Mouse (Mus musculus) adrenal gland, postnatal 25 days (tissue): ENCODE data around the gene Kcnj13. TPM values are rescaled to one million over a fixed set of nuclear protein-coding genes. Genes with fewer than 3 reads are reported as not detected.

Experiments
- DNase-seq: peaks from one replicate; pipeline ENCODE4 v3.0.0; 2021; ENCODE audit warnings: mixed read lengths
- long read RNA-seq: library from polyadenylated mRNA; stranded (forward); transcript quantifications from one replicate; pipeline ENCODE4 v2.0.0, GENCODE M21; 2021
- total RNA-seq: library from RNA; stranded (reverse); gene quantifications from 2 replicates; pipeline ENCODE4 v1.2.3, GENCODE M21; 2021

Gene Kcnj13
- total RNA-seq = not detected in 2 replicates
- long read RNA-seq = 0 reads

DNA sequence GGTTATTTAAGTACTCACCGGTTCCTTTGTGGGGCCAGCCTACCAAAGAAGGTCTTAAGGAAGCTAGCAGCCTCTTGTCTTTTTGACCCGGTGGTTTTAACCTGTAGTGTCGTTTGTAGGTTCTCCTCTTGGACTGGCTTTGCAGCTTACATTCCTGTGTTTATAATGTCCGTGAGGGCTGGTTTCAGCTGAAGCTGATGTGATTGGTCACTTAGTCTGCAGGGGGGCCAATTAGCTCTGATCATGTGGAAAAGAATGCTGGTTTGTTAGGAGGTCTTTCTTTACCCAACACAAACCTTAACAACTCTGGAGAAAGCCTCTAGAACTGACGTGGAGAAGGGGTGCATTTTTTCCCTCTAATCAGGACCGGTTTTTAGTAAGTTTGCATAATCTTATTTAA is at the start of gene Kcnj13:
Gene Kcnj13, minus strand, starts transcription at position 136 of the 400 bp plus-strand sequence.
- DNase-seq = no peak

DNA sequence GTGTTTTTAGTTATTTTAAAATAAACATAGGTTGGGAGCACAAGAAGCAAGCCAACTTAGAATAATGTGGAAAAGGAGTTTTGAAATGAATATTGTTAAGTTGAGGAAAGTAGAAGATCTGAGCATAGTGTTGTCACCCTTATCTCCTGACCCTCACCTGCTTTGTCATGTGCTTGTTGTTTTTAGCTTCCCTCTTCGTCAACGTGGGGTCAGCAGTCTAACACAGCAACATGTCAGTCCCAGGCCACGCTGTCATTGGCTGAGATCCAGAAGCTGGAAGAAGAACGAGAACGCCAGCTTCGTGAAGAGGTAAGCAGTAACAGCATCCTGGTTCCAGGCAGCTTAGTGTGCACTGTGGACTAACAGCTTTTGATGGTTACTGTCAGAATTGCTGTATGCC is 42.1 kb upstream of the Kcnj13 start:
- DNase-seq = no peak

DNA sequence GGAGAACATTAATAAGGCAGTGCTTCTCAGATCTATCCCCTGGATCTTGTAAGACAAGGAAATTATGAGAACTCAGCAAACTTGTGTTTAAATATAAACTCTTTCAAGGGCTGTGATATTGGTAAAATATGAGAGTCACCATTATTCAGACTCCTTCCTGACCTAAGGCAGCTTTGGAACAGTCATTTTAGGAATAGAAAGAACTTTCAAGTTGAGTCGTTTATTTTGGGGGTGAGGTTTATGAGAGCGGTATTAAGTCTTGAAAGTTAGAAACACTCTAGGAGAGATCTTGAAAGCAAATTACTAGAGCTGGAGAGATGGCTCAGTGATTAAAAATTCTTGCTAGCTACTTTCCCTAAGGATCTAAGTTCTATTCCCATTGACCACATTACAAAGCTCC is 40.6 kb upstream of the Kcnj13 start:
- no peak for DNase-seq

DNA sequence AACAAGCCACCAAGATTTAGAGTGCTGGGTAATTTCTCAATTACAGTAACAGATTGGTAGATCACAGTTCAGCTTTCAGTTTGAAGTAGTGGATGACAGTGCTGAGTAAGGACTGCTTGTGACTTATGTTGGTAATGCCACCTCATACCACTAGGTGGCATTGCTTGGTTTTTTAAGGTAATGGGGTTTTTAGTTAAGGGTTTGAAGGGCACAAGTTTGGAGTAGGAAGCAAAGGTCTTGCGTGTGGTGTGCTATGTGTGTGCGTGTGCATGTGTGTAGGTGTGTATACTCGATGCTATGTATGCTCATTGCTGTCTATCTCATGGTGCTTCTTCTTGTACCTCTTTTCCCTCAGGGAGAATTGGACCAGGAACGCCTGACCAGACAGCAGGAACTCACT is 24.2 kb upstream of the Kcnj13 start:
- DNase-seq = no peak

DNA sequence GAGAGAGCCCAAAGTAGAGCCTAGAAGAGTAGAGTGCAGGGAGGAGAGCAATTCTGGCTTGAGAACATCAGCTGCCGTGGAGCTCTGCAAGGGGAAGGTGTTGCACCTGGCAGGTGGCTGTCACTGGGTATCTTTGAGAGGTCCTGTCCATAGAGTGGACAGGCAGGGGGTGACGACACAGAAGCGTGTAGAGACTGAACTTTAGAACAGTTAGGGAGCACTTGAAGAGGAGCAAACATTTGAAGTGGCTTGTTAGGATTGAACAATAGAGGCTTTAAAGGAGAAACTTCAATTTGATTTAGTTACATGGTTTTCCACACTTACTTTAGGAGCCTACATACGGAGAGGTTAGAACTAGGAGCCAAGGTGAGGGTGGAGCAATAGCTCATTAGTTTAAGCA is 14.9 kb upstream of the Kcnj13 start:
- DNase-seq = no peak

DNA sequence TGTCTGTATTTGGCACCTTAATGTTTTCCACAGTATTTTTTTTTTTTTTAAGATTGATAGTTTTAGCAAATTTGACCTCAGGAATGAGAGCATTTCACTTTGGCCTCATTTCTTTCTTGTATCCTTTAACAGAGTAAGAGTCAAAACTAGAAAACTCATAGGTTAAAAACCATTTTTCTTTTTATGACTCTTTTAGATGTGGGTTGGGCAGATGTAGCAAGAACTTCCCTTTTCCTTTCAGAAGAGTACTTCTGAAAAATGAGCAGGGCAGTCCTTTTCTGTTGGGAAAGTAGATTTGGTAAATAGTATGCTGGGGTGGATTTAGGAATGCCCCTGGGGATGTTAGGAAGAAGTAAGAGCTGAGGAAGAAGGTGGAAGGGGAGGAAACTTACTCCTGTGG is 11.5 kb upstream of the Kcnj13 start:
- no peak for DNase-seq

DNA sequence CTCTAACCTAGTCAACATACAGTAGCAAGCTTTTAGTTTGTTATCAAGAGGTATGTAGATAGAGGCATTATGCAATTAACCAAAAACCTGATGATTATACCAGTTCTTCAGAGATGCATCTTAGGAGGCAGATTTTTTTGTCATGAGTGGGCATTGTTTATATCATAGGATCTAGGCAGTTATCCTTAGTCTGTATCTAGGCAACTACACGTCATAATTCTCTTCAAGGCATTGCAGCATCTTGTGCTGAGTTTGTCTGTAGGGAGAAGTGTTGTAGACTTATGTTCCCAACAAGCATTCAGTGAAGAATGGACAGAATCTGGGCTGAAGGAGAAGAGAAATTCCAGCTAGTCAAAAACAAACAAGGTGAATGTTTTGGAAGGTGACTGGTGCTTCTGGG is 10.2 kb upstream of the Kcnj13 start:
- DNase-seq = no peak

DNA sequence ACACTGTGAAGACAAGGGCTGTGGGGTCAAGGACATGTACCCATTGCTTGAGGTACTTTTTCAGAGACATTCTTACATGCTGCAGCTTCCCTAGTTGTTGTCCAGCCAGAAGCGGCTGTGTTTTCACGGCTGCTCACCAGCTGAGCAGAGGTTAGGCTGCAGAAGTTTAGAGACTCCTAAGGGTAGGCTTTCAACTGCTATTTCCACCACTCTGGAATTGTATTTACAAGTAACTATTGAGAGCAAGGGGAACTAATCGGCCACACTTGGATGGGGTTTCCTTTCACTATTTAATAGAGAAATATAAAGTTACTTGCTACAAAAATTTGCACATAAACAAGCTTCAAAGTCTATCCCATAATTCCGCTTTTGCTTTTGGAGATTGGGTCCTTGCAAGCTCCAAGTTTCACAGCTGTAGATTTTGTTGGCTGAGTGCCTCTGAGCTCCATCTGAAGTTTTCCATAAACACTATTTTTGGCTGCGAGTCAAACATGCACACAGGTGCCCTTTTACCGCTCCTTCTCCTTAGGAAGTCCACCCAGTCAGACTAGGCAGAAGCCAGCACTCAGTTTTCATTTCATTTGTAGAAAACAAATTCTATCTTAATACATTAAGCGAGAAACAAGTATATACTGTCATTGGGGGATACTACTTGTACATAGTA is 2.5 kb upstream of the Kcnj13 start:
- DNase-seq = no peak

DNA sequence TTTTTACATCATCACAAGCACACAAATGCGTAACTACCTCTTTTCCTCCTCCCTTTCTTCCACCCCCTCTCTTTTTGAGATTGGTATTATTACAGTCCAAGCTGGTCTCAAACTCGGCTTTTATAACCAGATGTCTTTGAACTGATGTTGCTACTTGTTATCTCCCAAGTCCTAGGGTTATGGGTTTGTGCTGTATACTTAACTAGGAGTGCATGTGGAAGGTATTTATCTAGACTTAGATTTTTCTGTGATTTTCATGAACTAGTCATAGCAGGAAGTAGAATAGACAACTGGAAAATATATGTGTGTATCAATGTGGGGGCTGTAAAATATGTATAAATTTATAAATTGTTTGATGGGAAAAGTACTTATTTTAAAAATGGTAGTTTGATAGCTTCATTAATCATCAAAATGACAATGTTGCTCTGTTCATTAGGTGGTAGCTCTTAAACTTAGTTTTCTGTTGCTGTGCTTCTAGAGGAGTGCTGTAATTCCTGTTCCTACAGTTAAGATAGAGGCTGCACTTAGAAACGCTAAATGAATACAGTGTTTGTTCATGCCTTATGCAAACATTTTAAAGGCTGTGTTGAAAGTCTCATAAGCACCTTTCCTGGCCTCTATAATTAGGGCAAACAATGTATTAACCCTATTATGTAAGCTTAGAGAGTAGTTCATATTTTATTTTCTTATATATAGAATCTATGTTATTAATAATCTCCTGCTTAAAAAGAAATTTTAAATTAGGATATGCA is 909 bp downstream of the Kcnj13 start:
- no peak for DNase-seq

DNA sequence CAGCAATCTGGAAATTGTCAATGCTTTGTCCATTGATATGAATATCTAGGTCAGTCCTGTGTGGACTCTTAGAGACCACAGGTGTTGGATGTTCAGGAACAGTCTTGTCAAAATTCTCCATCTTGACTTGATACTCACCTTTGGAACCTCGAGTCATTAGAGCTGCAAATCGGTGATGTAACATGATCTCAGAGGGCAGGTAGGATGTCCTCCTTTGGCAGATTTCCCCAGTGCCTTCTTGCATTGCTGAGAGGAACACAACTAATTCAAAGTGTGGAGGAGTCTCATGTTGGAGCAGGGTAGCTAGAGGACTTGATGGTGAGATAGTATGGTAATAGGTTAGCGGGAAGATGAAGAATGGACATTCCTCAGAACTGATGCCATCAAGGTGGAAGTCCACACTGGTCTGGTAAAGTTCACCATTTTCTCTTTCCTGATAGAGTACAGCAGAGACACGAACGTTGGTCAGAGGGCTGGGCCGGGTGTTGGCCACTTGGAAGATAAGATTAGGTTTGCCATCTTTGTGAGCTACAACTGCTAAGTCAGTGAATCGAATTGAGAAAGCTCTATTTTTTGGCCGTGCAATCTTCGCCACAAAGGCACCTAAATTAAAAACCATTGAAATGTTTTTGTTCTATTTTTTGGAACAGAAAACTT is 8.0 kb downstream of the Kcnj13 start:
- no peak for DNase-seq

DNA sequence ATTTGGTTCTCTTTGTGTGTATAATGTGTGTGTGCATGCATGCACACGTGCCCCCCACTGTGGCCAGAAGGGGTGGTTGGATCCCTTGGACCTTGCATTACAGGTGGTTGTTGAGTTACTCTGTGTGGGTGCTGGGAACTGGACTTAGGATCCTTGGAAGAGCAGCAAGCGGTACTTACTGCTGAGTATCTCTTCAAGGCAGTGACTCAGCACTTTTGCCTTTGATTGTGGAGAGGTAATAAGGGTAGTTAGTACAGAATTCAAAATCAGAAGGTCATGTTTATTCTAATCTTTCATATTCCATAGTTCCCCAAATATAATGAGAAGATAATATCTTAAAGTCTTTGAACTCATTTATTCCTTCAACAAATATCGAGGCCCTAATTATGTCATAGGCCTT is 13.4 kb downstream of the Kcnj13 start:
- DNase-seq = no peak

DNA sequence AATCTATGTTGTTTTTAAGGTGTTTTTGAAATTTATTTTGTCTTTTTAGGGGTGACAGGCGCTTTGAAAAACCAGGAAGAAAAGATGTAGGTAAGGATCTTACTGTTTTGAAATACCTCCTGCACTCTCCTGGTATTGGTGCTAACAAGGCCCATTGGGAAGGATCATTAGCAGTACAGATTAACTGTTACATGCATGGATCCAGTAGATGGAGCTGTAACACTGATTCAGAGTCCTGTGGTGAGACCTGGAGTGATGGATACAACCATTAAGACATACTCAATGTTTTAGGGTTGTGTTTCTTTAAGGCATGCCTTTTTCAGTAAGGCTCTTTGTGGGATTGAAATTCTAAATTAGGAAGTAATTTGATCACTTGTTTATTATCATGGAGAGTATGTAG is 14.6 kb downstream of the Kcnj13 start:
- no peak for DNase-seq

DNA sequence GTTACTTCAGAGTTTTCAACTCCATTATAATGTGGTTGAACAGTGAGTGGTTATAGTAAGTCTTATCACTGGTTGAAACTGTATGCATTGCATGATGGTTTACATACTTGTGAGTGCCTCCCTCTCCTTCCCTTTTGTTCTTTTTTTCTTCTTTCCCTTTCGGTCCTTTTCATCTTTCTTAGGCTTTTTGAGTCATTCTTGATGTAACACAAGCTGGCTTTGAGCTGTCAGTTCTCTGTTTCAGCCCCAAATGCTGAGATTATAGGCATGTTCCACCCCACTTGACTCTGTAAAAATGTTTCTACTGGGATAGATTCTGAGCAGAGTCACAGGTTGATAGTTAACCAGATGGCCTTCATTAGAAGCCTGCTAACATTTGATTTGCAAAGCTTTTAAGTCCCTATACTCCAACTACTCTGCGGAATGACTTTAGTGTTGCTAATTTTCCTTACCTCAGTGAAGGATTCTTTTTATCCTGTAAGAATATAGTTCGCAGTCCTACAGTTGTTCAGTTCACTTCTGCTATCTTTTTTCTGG is 16.4 kb downstream of the Kcnj13 start:
- no peak for DNase-seq

DNA sequence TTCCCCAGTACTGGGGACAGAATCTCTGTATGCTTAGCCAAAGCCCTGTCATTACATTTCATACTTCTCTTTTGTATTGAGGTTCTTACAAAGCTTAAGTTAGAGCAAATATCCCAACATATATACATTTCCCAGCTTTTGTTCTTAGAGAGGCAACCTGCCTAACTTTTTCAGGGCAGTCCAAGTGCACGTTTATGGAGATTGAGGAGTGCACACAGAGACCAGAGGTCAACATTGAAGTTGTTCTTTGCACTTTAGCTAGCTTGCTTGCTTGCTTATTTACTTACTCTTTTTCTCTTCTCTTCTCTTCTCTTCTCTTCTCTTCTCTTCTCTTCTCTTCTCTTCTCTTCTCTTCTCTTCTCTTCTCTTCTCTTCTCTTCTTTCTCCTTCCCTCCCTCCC is 34.3 kb downstream of the Kcnj13 start:
- DNase-seq = no peak

DNA sequence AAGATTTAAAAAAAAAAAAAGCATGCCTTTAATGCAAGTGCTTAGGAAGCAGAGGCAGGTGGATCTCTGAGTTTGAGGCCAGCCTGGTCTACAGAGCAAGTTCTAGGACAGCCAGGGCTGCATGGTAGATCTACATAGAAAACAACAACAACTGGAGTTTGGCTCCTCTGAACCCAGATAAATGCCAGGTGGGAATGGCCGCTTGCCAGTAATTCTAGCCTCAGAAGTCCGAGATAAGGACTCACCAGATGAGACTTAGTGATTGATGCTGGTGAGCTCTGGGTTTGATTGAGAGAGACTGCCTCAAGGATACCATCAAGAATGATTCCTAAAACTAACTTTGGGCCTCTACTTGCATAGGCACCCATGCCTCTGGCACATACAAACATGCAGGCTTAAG is 44.0 kb downstream of the Kcnj13 start:
- DNase-seq = peak; percentile 7

Other genes starting within 250 kb of the Kcnj13 start
- gene Ecel1, start 238.2 kb downstream of the Kcnj13 start, total RNA-seq = 0.67 and 0.73 TPM in 2 replicates
- not detected in 2 replicates for gene Prss56, start 211.4 kb downstream of the Kcnj13 start, total RNA-seq
- gene Chrnd, start 204.1 kb downstream of the Kcnj13 start, total RNA-seq = not detected in 2 replicates
- gene Chrng, start 190.1 kb downstream of the Kcnj13 start, total RNA-seq = not detected in 2 replicates
- 89.9 and 96.0 TPM in 2 replicates for gene Eif4e2, start 180.8 kb downstream of the Kcnj13 start, total RNA-seq
- gene Efhd1, start 130.4 kb downstream of the Kcnj13 start, total RNA-seq = 310 and 340 TPM in 2 replicates
- gene Gigyf2, start 67.7 kb downstream of the Kcnj13 start, total RNA-seq = 94.6 and 114 TPM in 2 replicates
- not detected in 2 replicates for gene Snorc, start 75.5 kb upstream of the Kcnj13 start, total RNA-seq
- not detected in 2 replicates for gene Neu2, start 115.2 kb upstream of the Kcnj13 start, total RNA-seq
- gene Ngef, start 179.1 kb upstream of the Kcnj13 start, total RNA-seq = 0.46 TPM in 1 of 2 replicates, not detected in the other
- 7.9 and 17.4 TPM in 2 replicates for gene Inpp5d, start 225.6 kb upstream of the Kcnj13 start, total RNA-seq